Mouse (Mus musculus) lung, adult 2 months (tissue): ENCODE data around the gene Spata33.

Experiments used
- CTCF ChIP-seq: fragments of 200-500 bp; IDR thresholded peaks from 2 replicates; pipeline ENCODE4 v1.5.1; 2011; ENCODE audit warnings: mild to moderate bottlenecking, low read length, control low read depth; ENCODE audit not compliant: insufficient read depth
- POLR2A ChIP-seq: fragments of 200-500 bp; IDR thresholded peaks from 2 replicates; pipeline ENCODE4 v1.6.1; 2011; ENCODE audit warnings: low read depth, mild to moderate bottlenecking, control low read depth, low read length, borderline replicate concordance; ENCODE audit errors: extremely low read depth

DNA sequence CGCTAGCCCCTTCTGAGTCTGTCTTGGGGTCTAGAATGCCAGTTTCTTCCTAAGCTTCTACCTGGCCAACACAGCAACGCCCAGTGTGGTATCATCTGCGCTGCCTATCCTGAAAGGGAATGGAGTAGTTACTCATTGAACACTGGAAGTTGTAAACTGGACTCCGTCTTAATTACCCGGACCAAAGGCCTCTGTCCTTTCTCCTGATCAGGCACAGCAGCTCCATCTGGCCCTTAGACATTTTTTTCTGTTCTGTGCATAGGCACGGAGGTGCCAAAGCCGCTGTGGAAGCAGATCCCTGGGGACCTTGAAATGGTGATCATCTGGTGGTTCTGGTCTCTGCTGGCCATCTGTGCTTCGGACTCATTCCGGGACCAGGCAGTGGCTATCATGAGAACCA, 18.9 kb upstream of the Spata33 start:
- TF ChIP-seq CTCF (no peak), POLR2A (no peak)
